Mouse (Mus musculus): Measurements from ENCODE around the gene Gm11037.

Gene Gm11037

DNA sequence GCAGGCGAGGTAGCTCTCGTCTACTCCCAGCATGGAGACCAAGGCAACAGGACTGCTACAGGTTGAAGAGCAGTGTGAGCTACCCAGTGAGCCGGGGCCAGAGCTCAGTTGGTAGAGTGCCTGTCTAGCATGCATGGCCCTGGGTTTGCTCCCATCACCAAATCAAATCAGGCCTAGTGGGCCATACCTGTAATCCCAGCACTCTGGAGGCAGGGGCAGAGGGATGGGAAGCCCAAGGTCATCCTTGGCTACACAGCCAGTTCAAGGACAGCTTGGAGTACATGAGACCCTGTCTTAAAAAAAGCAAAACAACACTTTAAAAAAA, 15.9 kb downstream of the Gm11037 start:
- no peak for DNase-seq (ENCODE audit: low spot score)

DNA sequence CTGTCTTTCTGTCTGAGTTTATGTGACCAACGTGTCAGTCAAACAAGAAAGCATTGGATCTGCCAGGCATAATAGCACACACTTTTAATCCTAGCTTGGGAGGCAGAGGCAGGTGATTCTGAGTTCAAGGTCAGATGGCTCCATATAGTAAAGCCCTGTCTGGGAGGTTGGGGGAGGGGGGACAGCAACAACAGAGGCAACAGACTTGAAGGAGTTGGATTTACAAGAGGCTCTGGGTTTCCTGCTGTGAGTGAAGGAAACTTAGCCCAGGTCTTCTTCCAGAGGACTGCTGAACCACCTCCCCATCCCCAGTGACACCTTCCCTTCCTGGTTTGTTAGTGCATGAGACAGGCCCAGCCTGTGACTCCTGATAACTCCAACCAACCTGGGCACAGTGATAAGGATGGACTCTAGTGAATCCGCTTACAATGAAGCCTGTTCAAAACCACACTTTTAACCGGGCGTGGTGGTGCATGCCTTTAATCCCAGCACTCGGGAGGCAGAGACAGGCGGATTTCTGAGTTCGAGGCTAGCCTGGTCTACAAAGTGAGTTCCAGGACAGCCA, 19.0 kb downstream of the Gm11037 start:
- no peak for DNase-seq (ENCODE audit: low spot score)

DNA sequence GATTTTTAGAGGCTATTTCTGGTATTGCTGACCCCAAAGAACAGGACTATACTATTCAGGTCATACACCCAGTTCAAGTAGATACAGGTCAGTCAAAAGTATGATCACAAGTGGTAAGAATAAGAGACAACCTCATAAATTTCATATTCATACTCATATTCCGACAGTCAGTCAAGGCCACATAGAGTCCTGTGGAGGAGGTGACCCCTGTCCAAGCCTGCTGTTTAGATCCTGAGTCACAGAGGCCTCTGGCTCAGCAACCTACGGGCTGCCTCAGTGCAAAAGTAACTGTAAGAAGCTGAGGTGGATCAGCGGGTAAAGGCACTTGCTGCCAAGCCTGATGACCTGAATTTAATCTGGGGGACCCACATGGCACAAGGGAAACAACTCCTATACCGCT, 20.7 kb downstream of the Gm11037 start:
- DNase-seq (ENCODE audit: low spot score) = no peak

DNA sequence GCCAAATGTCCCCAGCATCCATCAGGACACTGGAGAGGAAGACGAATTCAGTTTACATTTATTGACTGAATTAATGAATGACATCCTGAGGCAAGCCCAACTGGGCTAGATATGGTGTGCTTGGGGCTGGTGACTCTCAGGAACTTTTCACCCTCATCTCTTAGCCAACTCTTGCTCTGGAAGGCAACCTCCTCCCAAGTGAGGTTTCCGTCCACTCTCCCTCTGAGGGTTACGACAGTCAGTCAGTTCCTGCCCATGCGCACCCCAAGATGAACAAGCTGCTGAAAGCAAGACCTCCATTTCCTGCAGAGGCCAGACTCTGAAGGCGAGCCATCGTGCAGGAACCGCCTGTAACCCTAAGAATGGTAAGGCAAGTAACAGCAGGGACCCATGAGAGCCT, 23.7 kb downstream of the Gm11037 start:
- no peak for DNase-seq (ENCODE audit: low spot score)

DNA sequence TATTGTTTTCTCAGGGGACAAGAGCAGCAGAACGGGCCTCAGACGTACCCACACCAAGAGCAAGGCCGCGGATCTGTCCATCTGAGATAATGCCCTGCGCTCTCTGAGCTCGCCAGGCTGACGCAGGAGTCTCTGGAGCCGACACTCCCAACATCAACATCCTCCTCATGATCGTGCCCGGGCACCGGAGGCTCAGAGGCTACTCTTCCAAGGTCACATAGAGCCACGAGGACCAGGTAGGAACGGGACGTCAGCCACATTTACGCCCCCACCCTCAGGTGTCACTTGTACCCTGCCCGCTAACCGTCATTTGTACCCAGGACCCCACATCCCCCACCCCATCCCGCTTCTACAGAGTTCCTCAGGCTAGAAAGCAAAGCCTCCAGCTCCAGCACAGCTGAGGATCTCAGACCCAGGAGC, 26.2 kb downstream of the Gm11037 start:
- no peak for DNase-seq (ENCODE audit: low spot score)

DNA sequence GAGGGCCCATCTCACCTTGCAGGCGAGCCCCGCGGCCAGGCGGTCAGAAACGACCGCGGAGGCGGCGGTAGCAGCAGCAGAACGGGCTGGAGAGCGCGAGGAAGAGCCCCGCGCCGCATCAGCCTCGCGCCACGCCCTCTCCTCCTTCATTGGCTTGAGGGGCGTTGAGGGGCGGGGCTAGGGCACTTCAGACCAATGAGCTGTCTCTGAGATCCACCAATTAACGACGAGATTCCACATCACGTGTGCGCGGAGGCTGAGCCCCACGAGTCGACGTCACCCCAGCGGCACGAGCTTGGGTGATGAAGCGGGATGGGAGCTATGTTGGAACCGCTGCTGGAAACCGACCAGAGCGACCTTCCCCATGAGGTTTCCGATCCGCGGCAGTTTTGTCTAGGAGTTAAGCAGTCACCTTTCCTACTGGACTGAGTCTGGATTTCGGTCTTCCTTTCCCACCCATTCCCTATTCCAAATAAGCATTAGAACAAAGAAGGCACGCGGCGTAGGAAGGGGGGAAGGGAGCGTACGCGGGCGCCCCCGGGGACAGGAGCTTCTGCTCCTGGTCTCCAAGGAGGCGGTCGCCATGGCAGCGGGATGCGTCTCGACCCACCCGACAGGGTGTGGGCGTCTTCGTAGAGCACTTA, 26.8 kb downstream of the Gm11037 start, which contains the start of gene 1700037H04Rik:
TSS of gene 1700037H04Rik (minus strand) at position 144 of the 644 bp plus-strand sequence.
- peak; percentile 95 for DNase-seq (ENCODE audit: low spot score)

DNA sequence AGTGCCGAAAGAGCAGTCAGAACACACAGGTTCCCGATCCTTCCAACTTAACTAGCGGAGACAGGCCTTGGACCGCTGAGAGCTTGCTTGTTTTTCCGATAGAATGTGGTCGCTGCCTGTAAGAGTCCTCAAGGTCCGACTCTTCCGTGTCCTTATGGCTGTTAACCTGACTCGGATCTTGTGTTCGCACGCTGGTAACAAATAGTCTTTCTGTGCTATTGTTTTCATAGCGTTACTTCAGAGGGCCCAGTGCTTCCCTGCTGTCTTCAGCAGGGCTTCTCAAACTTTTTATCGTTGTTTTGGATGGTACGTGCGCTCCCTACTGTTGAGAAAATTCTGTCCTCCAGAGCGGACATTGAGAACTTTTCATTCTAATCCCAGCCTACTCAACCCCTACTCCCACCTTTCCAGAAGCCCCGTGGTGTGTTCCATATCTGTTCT, 27.4 kb downstream of the Gm11037 start:
- no peak for DNase-seq (ENCODE audit: low spot score)

DNA sequence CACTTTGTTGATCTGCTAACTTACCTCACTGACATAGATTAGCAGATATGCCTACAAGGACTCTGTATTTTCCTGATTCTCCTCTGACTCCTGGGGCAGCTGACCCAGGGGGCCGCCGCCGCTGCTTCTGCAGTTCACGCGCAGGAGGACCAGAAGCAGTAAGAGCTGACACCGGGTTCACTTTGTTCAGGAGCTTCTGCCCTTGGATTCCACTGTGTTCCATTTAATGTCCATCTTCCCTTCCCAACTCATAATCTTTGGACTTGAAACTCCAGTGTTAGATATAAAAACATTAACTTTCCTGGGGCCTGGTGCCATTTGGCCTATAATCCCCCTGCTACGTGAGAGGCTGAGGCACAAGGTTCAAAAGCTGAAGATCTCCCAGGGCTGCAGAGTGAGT, 30.6 kb downstream of the Gm11037 start:
- no peak for DNase-seq (ENCODE audit: low spot score)

DNA sequence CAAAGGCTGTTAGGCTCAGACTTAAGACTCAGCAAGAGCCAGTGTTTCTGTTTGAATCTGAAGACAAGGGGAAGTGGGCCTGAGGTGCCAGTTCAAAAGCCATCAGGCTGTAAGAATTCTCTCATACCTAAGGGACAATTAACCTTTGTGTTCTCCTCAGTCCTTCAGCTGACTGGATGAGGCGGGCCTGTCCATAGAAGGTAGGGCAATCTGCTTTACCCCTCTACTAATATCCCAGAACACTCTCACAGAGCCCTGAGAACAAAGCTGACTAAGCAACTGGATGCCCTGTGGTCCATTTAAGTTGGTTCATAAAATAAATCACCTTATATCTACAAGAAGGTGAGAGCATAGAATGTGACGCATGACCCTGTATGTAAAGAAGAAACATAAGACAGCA, 32.9 kb downstream of the Gm11037 start:
- no peak for DNase-seq (ENCODE audit: low spot score)

DNA sequence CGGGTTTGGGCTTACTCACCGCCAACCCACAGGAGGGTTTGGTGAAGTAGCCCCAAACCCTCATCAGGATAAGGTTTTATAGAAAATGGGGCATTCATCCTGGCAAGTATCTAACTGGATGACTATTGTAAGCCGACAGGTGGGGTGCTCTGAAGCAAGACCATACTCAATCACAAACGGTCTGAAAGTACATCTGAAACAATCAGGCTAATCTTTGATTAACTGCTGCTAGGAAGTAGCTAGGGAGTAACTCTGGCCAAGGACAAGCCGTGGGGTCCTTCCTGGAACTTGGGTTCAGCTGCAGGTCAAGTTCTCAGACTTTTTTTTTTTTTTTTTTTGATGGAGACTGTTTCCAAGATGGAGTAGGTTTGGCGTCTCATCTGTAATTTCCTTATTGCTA, 34.7 kb downstream of the Gm11037 start:
- no peak for DNase-seq (ENCODE audit: low spot score)

DNA sequence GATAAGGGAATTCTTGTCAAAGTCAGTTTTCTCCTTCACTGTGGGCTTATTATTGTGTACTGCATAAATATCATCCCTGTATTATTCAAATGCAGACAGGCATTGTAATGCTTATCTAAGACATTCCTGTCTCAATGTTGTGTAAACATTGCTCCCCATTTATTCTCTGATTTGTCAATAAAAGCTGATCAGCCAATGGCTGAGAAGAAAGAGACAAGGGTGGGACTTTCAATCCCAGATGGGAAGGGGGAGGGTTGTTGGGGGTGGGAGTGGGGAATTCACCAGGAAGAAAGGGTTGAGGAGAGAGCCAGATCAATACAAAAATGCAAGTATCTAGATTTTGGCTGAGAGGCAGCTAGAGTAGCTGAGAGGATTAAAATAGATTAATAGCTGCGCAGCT, 35.6 kb downstream of the Gm11037 start:
- DNase-seq (ENCODE audit: low spot score) = no peak

DNA sequence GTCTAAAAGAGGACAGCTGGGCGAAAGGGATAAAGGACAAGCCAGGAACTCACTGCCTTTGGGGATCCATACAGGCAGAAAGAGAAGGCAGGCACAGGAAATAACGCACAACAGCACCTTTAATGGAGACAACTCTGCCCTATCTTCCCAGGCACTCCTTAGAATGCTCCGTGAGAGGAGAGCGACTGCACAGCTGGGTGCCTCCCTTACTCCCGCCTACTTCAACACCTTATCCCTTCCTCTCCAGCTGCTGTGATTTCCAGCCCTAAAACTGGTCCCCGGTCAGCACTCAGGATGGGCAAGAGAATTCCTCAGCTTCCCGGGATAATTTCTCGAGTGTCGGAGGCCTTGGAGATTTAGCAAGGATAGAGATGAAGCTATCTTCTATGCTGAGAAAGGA, 37.6 kb downstream of the Gm11037 start:
- no peak for DNase-seq (ENCODE audit: low spot score)

DNA sequence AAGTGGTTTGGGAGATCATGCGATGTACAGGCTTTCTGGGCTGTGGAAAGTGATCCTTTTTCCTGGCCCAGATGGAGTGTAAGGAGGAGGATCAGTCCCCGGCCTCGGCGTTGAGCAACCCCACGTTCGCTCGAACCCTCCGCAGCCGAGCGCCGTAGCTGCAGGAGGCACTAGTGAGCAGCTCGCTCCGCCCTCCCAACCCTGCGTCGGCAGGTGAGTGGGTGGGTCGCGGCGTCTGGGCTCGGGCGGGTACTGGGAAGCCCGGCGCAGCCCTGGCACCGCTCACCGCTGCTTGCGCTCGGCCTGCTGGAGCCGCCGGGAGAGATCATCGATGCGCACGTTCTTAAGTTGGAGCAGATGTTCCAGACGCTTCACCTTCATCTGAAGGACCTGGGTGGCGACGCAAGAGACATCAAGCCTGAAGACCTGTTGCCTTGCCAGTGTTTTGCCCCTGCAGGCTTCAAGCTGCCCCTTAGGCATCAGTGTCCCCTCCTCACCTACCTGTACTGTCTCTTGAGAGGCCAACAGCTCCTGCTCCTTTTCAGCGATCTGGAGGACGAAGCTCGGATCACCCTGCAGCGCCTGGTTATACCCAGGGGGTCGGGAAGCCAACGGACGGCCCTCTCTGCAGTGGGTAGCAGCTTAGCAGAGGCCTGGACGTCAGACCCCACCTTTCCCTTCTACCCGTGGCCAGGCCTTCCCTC, 38.3 kb downstream of the Gm11037 start:
- no peak for DNase-seq (ENCODE audit: low spot score)

DNA sequence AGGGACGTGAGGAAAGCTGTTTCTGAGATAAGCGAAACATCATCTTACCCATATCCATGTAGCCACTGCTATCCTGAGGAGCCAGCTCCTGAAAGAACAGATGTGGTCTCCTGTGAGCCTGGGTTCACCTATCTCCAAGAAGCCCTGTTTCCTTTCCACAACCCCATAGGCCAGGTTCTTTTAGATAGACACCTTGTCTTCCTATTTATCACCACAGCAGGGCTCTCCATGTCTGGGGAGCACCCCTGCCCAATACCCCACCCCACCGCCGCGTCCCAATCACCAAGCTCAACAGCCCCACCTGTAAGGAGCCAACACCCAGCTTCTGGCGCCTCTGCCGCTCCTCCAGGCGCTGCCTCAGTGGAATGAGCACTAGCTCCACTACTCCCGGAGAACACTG, 39.0 kb downstream of the Gm11037 start:
- no peak for DNase-seq (ENCODE audit: low spot score)

DNA sequence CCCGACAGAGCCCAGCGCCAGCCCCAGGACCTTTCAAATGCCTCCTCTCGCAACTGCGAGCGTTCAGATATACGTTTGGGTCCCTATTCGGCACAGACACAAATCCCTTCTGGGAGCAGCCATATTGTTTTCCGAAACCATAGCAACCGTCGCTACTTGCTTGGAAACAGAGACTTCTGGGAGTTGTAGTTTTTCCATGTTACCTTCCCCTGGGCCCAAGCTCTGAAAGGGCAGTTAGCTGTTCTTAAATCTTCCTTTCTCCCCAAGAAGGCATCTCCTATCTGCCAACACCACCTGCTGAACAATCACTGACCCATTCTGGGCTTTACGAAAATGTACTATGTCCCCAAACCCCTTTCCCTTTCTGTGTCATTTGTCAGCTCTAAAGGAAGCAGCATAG, 41.4 kb downstream of the Gm11037 start:
- DNase-seq (ENCODE audit: low spot score) = peak; percentile 72

DNA sequence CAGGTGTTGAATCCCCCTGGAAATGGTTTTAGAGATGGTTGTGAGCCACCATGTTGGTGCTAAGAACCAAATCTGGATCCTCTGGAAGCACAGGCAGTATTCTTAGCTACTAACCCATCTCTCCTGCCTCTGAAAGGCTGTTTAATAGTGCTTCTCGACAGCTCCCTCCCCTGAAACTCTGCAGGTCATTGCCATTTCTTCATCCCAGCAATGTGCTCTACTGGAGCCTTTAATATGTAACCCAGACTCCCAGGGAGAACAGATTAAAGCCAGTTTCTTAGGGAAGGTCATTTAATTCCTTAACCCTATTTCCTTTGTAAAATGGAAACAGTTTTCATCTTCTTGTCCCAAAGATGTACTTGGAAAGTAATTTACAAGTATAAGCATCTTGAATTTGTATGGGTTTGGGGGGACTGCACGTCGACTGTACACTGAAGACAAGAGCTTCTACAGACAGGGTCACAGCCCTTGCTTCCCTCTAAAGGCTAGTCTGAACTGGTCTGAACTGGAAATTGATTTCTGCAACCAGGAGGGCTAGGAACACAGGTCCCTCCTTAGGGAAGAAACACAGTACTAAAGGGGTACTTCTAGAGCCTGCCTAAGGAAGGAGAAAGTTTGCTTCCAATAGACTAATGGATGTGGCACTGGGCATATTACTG, 42.1 kb downstream of the Gm11037 start:
- no peak for DNase-seq (ENCODE audit: low spot score)

DNA sequence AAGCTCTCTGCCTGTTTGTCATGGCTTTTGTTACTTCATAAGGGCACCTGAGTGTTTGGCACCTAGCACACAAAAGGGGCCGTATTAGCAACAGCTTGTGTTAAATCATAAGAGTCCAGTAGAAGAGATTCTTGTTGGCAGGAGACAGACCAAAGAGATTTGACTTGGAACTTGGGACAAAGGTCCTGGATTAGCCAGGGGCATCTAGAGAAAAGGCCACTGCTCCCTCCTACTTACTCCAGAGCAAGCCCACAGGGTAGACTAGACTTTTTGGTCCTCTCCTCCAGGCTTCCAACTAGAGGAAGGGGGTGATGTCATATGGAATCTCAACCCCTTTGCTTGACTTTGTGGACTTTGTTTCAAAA, 42.6 kb downstream of the Gm11037 start:
- no peak for DNase-seq (ENCODE audit: low spot score)

DNA sequence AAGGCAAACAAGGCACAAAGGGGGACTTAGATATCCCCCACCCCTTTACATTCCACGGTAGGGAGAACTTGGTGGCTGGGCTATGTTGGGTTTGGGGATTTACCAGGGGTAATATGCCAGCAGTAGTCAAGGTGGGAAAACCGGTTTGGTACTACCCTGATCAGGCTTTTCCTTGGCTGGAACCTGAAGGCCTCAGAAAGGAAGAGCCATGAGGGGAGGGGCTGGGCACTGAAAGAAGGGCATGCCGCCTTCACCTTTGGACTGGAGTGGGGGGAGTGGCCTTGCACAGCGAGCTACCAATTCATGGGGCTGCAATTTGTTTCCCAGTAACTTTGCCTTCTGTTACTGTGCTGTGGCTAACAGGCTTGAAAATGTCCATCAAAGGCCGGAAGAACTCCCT, 43.2 kb downstream of the Gm11037 start:
- DNase-seq (ENCODE audit: low spot score) = peak; percentile 65

DNA sequence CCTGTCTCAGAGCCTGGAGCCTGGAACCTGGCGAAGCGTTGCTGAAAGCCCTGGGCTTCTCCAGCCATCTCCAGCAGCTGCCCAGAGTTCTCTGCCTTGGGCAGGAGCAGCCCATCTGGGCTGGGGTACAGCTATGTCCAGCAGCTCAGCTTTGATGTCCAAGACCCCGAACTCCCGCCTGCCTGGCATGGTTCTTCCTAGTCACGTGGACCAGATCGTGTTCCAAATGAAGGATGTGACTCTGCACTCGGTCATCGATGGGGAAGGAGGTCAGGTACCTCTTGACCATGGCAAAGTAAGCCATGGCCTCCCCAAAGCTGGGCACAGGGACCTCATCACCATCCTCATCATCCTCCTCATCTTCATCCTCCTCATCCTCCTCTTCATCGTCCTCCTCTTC, 44.6 kb downstream of the Gm11037 start:
- no peak for DNase-seq (ENCODE audit: low spot score)

DNA sequence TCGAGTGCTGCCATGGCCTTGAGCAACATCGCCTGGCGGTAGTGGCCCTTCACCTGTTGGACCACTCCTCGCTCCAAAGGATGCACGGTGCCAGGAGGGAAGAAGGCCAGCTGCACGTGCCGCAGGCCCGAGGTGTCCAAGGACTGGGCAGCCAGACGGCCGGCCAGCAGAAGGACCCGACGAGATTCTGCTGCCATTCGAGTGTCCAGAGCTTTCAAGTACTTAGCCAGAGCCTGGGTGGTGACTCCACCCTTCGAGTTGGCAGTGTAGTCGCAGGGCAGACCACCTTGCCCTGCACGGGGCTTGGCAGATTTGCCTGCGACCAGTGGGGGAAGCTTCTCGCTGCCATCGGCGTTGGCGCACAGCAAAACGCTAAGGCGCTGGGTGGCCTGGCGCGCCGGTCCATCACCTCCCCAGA, 45.5 kb downstream of the Gm11037 start:
- peak; percentile 25 for DNase-seq (ENCODE audit: low spot score)

DNA sequence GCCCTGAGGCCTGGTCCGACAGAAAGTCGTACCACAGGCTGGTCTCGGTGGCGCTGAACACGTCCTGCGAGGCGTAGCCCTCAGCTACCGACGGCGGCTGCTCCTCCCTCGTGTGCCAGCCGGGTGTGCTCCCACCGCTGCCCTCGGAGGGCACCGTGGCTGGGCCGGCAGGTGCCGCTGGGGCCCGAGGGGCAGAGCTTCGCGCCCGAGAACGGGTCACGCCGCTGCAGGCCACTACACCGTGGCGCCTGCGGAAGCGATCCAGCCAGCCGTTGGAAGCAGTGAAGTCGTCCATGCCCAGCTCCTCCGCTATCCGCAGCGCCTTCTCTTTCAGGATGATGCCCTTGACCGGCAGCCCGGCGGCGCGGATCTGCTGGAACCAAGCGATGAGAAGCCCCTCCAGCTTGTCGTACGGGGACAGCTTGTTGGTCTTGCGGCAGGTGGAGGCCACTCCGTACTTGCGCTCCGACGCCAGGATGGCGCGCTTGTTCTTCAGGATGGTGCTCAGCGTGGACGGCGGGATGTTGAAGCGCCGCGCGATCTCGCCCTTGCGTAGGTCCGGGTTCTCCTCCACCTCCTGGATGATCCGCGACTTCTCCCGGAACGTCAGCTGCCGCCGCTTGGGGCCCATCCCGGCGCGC, 46.1 kb downstream of the Gm11037 start:
- peak; percentile 67 for DNase-seq (ENCODE audit: low spot score)

DNA sequence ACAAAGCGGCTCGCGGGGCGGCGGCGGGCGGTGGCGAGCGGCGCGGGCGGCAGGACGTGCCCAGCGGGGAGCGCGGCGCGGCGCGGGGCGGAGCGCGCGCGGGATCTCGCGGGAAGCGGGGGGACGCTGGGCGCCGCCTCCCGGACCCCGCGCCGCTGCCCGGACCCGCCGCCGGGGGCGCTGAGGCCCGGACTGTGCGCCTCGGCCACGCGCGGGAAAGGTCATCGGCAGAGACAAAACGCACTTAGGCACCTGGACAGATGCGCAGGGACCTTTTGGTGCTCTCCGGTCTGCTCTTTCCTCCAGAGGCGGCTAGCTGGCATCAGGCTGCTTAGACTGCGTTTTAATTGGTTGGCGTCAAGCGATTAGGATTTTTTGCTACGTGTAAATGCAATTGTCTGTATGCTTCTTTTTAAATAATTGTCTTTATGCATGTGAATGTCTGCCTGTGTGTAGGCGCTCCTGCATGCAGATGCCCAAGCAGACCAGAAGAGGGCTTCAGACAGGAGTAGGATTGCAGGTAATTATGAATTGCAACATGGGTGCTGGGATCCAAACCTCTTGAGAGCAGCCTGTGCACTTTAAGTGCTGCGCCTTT, 46.8 kb downstream of the Gm11037 start, which contains the start of gene Cenpb:
TSS of gene Cenpb (minus strand) at position 78 of the 598 bp plus-strand sequence.
- DNase-seq (ENCODE audit: low spot score) = peak; percentile 77
